Mouse (Mus musculus) liver, embryonic 14.5 days (tissue): ENCODE data around the gene Tacc2. TPM values are rescaled to one million over a fixed set of nuclear protein-coding genes. Genes with fewer than 3 reads are reported as not detected.

ENCODE experiments used
- ATAC-seq: fragments of 200-750 bp; cut with Nextera tagmentation; 2 replicates; pipeline ENCODE4 v1.8.0; 2017; ENCODE audit warnings: moderate number of reproducible peaks, mild to moderate bottlenecking, moderate library complexity; ENCODE audit not compliant: insufficient read depth
- DNase-seq, 3 experiments: peaks; one replicate each; pipeline ENCODE4 v3.0.0-alpha.2; 2012 to 2013; ENCODE audit warnings: low read depth in 3 of 3, low spot score in 3 of 3
- H3K27ac ChIP-seq: fragments of 300-500 bp; sonication (generic); 2 replicates; pipeline ENCODE4 v1.5.1; 2014; ENCODE audit warnings: moderate library complexity, mild to moderate bottlenecking, control low read depth, inconsistent platforms
- H3K27me3 ChIP-seq: fragments of 300-500 bp; sonication (generic); 2 replicates; pipeline ENCODE4 v1.6.1; 2014; ENCODE audit warnings: mild to moderate bottlenecking, low read length, moderate library complexity; ENCODE audit not compliant: control insufficient read depth, insufficient read depth
- H3K36me3 ChIP-seq: fragments of 300-500 bp; sonication (generic); replicated peaks from 2 replicates; pipeline ENCODE4 v1.6.1; 2014; ENCODE audit warnings: low read depth; ENCODE audit not compliant: control insufficient read depth, insufficient read depth
- H3K4me1 ChIP-seq, 2 experiments: fragments of 200-500 bp in 1 of 2; fragments of 300-500 bp in 1 of 2; sonication (generic) in 1 of 2; replicated peaks; 2 replicates each; pipeline ENCODE4 v1.6.1; 2012 to 2014; ENCODE audit warnings: antibody characterized with exemption in 1 of 2, inconsistent platforms in 1 of 2, low read length in 1 of 2; ENCODE audit not compliant: control insufficient read depth in 2 of 2, insufficient read depth in 2 of 2
- H3K4me2 ChIP-seq: fragments of 300-500 bp; sonication (generic); 2 replicates; pipeline ENCODE4 v1.6.1; 2014; ENCODE audit warnings: low read depth, mild to moderate bottlenecking, control low read depth, moderate library complexity
- H3K4me3 ChIP-seq, 2 experiments: fragments of 200-500 bp in 1 of 2; fragments of 300-500 bp in 1 of 2; sonication (generic) in 1 of 2; 2 replicates each; pipeline ENCODE4 v1.5.1; 2012 to 2014; ENCODE audit warnings: low read depth in 2 of 2, low read length in 2 of 2, mild to moderate bottlenecking in 2 of 2, control low read depth in 1 of 2, inconsistent platforms in 1 of 2, moderate library complexity in 1 of 2; ENCODE audit not compliant: insufficient read depth in 1 of 2
- H3K9ac ChIP-seq: fragments of 300-500 bp; sonication (generic); replicated peaks from 2 replicates; pipeline ENCODE4 v1.6.1; 2014; ENCODE audit warnings: mild to moderate bottlenecking, control low read depth, moderate library complexity
- H3K9me3 ChIP-seq: fragments of 300-500 bp; sonication (generic); 2 replicates; pipeline ENCODE4 v1.6.1; 2016; ENCODE audit warnings: low read length, mixed read lengths; ENCODE audit not compliant: control insufficient read depth
- CTCF ChIP-seq: IDR thresholded peaks from 2 replicates; pipeline ENCODE4 v1.5.1; 2016; ENCODE audit warnings: antibody characterized with exemption, low read depth, control low read depth
- EP300 ChIP-seq: IDR thresholded peaks from 2 replicates; pipeline ENCODE4 v1.6.1; 2016; ENCODE audit warnings: antibody characterized with exemption, low read depth
- WGBS: fragments of 180-500 bp; shearing (Covaris S2); extraction: QIAGEN DNeasy Blood & Tissue Kit; methylation state at CpG from one replicate; pipeline ENCODE4 v1.1.7; 2014; ENCODE audit not compliant: insufficient replicate concordance; 5-methylcytosine and 5-hydroxymethylcytosine counted together
- polyA plus RNA-seq, 2 experiments: library from polyadenylated mRNA; depleted of rRNA in 1 of 2; stranded (reverse) in 1 of 2; unstranded in 1 of 2; fragments of >200 nt; fragmentation: Nextera tagmentation in 1 of 2; extraction: Ambion mirVana in 1 of 2; gene quantifications; 2 replicates each; pipeline versions ENCODE4 v1.2.1 to v1.2.3; 2012 to 2014

Tacc2 gene
- polyA plus RNA-seq, 2 experiments: 2.0 to 2.4 TPM

- no peak for TF ChIP-seq CTCF
- TF ChIP-seq EP300: no peak
- Histone ChIP-seq H3K4me1 (no peaks in the 10 kb centered on the region), H3K9ac (no peak overlapping the region), H3K36me3 (no peaks in the 10 kb centered on the region), H3K27ac (no peak overlapping the region), H3K9me3 (no peaks in the 10 kb centered on the region), H3K4me3 (no peak overlapping the region), H3K27me3 (no peaks in the 10 kb centered on the region), H3K4me2 (no peak overlapping the region)
- 58% methylated on average over 4 of the region's 4 CpGs for WGBS
- DNase-seq: no peak
- ATAC-seq: no peak
These were observed 59.7 kb downstream of the Tacc2 start for GRCm38 (mm10) chr7:130636902-130637301.

- Histone ChIP-seq H3K4me3 (no peak overlapping the region), H3K4me2 (no peak overlapping the region), H3K9ac (no peak overlapping the region), H3K27ac (no peak overlapping the region), H3K9me3 (no peaks in the 10 kb centered on the region), H3K27me3 (no peaks in the 10 kb centered on the region), H3K4me1 (no peaks in the 10 kb centered on the region), H3K36me3 (no peaks in the 10 kb centered on the region)
- TF ChIP-seq EP300 (no peak), CTCF (no peak)
- DNase-seq (no peak), ATAC-seq (no peak)
- WGBS: 51% methylated on average over 6 of the region's 6 CpGs
These were observed 60.6 kb downstream of the Tacc2 start for GRCm38 (mm10) chr7:130637811-130638210.

GRCm38 (mm10) chr7:130640681-130641080 lies 63.4 kb downstream of the Tacc2 start:
- TF ChIP-seq CTCF: no peak
- no peak for TF ChIP-seq EP300
- no peaks in the 10 kb centered on the region for H3K27me3 ChIP-seq
- H3K9ac ChIP-seq: no peak overlapping the region
- no peaks in the 10 kb centered on the region for H3K36me3 ChIP-seq
- WGBS: 68% methylated on average over 9 of the region's 9 CpGs
- H3K4me2 ChIP-seq: no peak overlapping the region
- no peaks in the 10 kb centered on the region for H3K9me3 ChIP-seq
- no peak overlapping the region for H3K27ac ChIP-seq
- DNase-seq (no peak), ATAC-seq (no peak)
- H3K4me3 ChIP-seq: no peak overlapping the region
- 0 out of 4 replicates have a peak, but pooled peaks cover 0 to 3% of the 10 kb centered on the region in 2 experiments for H3K4me1 ChIP-seq

GRCm38 (mm10) chr7:130645332-130645993 lies 68.2 kb downstream of the Tacc2 start:
- WGBS: 9% methylated on average over 15 of the region's 15 CpGs

GRCm38 (mm10) chr7:130645994-130646761 lies 68.9 kb downstream of the Tacc2 start:
- H3K4me1 ChIP-seq: 0 out of 4 replicates have a peak, but pooled peaks cover 0 to 5% of the 10 kb centered on the region in 2 experiments
- peak overlapping the region; percentile 18; the same call in 1 of the 2 replicates for H3K27ac ChIP-seq
- no peak for TF ChIP-seq CTCF
- ATAC-seq (peak; percentile 73), DNase-seq (peak in 1 of 3 experiments; percentile 28)
- no peaks in the 10 kb centered on the region for H3K9me3 ChIP-seq
- peak overlapping the region; percentile 59 for H3K9ac ChIP-seq
- H3K4me3 ChIP-seq: peak overlapping the region; percentile 56 to 61
- no peaks in the 10 kb centered on the region for H3K27me3 ChIP-seq
- no peaks in the 10 kb centered on the region for H3K36me3 ChIP-seq
- WGBS: under 1% methylated on average over 46 of the region's 55 CpGs
- H3K4me2 ChIP-seq: peak overlapping the region; percentile 77

More at GRCm38 (mm10) chr7:130645332-130645993, 68.2 kb downstream of the Tacc2 start:
- ATAC-seq (peak; percentile 5; the same call in 1 of the 2 replicates), DNase-seq (no peak)
- H3K4me2 ChIP-seq: peak overlapping the region; percentile 77
- H3K4me3 ChIP-seq: peak overlapping the region; percentile 56 to 61
- 0 out of 4 replicates have a peak, but pooled peaks cover 0 to 5% of the 10 kb centered on the region in 2 experiments for H3K4me1 ChIP-seq
- no peak for TF ChIP-seq EP300
- no peak for TF ChIP-seq CTCF
- H3K9ac ChIP-seq: peak overlapping the region; percentile 59
- H3K27ac ChIP-seq: no peak overlapping the region
- no peaks in the 10 kb centered on the region for H3K27me3 ChIP-seq
- no peaks in the 10 kb centered on the region for H3K9me3 ChIP-seq
- no peaks in the 10 kb centered on the region for H3K36me3 ChIP-seq
